Mouse (Mus musculus) splenic B cell, adult 2 months (primary cell): Measurements from ENCODE around the gene Tmem243.

ENCODE experiments used
- DNase-seq: peaks from one replicate; pipeline ENCODE4 v3.0.0-alpha.2; 2011; ENCODE audit warnings: low read depth, low spot score
- H3K27me3 ChIP-seq: 2 replicates; pipeline ENCODE4 v1.6.1; 2012; ENCODE audit warnings: mild to moderate bottlenecking, low read length, moderate library complexity, mixed read lengths; ENCODE audit not compliant: control insufficient read depth, poor library complexity, insufficient read depth, severe bottlenecking
- H3K36me3 ChIP-seq: 2 replicates; pipeline ENCODE4 v1.6.1; 2012; ENCODE audit warnings: mild to moderate bottlenecking, low read length, moderate library complexity, mixed read lengths; ENCODE audit not compliant: control insufficient read depth, poor library complexity, insufficient read depth, severe bottlenecking

Gene Tmem243

GRCm38 (mm10) chr5:9092716-9093115 lies 7.8 kb upstream of the Tmem243 start:
- DNase-seq, result no peak
- Histone ChIP-seq H3K36me3 (no peaks in the 10 kb centered on the region), H3K27me3 (no peaks in the 10 kb centered on the region)

GRCm38 (mm10) chr5:9093490-9093889 lies 7.0 kb upstream of the Tmem243 start:
- Histone ChIP-seq H3K27me3 (no peaks in the 10 kb centered on the region), H3K36me3 (no peaks in the 10 kb centered on the region)
- DNase-seq, result no peak

- H3K27me3 ChIP-seq, result no peaks in the 10 kb centered on the region
- H3K36me3 ChIP-seq, result peaks cover 2% of the 10 kb centered on the region
- DNase-seq, result peak; percentile 66
Observed at GRCm38 (mm10) chr5:9100849-9101801, 657 bp downstream of the Tmem243 start.

DNA sequence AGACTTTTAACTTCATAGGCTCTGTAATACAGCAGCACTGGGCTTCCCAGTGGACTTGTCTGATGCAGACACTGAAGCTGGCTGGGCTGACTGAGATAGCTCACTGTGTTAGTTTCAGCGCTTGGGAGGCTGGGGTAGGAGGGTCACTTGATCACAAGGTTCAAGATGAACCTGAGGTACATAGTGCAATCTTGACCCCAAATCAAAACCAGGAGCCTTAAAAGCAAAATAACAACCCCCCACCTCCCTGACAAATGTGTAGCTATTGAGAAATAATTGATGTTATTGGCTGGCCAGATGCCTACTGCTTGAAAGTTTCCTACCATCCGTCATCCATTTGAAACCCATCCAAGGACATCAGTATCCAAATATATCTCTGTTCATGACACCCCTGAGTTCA lies 2.2 kb downstream of the Tmem243 start:
- H3K36me3 ChIP-seq, result peaks cover 2% of the 10 kb centered on the region
- no peak for DNase-seq
- no peaks in the 10 kb centered on the region for H3K27me3 ChIP-seq

GRCm38 (mm10) chr5:9103958-9104357 lies 3.5 kb downstream of the Tmem243 start:
- Histone ChIP-seq H3K27me3 (no peaks in the 10 kb centered on the region), H3K36me3 (peaks cover 2% of the 10 kb centered on the region)
- peak; percentile 57 for DNase-seq

GRCm38 (mm10) chr5:9106806-9107205 lies 6.3 kb downstream of the Tmem243 start:
- no peak for DNase-seq
- Histone ChIP-seq H3K27me3 (no peaks in the 10 kb centered on the region), H3K36me3 (peaks cover 2% of the 10 kb centered on the region)

DNA sequence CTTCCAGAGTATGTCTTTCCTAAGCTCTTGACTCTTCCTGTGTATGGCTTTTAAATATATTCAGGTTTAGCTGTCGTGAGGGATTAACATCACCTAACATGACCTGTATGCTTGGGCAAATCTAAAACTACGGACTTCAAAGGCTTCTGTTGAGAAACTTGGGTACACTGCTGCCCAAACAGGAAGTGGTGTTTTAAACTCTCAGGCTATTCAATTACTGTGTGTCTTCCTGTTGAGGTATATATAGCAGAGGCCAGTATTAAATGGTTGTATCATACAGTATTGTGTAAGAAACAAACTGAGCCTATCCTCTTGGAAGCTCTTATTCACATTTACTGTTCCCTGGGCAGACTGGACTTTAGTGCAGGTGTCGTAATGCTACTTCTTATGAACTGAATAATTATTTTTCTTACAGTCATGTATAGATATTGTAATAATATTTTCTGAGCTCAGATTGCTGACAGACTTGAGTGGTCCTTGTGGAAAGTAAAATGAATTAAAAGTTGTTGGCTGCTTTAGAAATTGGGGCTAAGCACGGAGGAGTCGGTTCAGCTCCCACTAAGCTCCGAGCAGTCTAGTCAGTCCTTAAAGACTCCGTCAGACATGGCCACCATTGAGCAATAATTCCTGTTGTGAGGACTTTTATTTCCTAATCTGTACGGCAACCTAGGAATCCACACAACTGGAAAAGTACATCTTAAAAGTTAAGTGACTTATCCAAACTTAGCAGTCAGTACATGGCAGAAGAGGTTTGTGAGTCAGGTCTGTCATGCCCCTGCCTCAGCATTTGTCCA lies 7.0 kb downstream of the Tmem243 start:
- DNase-seq, result peak; percentile 49
- no peaks in the 10 kb centered on the region for H3K27me3 ChIP-seq
- peaks cover 2% of the 10 kb centered on the region for H3K36me3 ChIP-seq

DNA sequence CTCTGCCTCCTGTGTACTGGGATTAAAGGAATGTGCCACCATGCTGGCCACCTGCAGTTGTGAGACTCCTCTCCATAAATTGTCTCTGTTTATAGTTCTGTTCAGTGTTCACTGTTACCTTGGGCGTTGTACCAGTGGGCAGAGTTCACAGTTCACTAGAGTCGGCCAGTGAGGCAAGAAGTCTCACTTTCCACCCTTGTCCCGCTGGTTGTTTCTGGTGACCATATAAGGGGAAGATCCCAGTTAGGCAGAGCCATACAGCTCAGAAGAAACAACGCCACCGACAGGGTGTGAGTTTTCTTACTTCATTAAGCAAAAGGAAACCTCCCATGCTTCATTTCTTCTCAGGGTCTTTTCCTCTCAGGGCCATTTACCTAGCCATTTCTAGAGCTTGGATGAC lies 8.0 kb downstream of the Tmem243 start:
- DNase-seq, result peak; percentile 68
- H3K27me3 ChIP-seq, result no peaks in the 10 kb centered on the region
- peaks cover 4% of the 10 kb centered on the region for H3K36me3 ChIP-seq

- H3K36me3 ChIP-seq, result peaks cover 4% of the 10 kb centered on the region
- H3K27me3 ChIP-seq, result no peaks in the 10 kb centered on the region
- peak; percentile 66 for DNase-seq
Observed at GRCm38 (mm10) chr5:9109582-9109981, 9.1 kb downstream of the Tmem243 start.

- H3K36me3 ChIP-seq, result peaks cover 11% of the 10 kb centered on the region; the same call in 1 of the 2 replicates
- DNase-seq, result no peak
- no peaks in the 10 kb centered on the region for H3K27me3 ChIP-seq
Observed at GRCm38 (mm10) chr5:9111285-9111684, 10.8 kb downstream of the Tmem243 start.

- no peaks in the 10 kb centered on the region for H3K27me3 ChIP-seq
- H3K36me3 ChIP-seq, result peaks cover 13% of the 10 kb centered on the region; the same call in 1 of the 2 replicates
- peak; percentile 90 for DNase-seq
Observed at GRCm38 (mm10) chr5:9111759-9112158, 11.3 kb downstream of the Tmem243 start.

GRCm38 (mm10) chr5:9114162-9114561 lies 13.7 kb downstream of the Tmem243 start:
- no peak for DNase-seq

DNA sequence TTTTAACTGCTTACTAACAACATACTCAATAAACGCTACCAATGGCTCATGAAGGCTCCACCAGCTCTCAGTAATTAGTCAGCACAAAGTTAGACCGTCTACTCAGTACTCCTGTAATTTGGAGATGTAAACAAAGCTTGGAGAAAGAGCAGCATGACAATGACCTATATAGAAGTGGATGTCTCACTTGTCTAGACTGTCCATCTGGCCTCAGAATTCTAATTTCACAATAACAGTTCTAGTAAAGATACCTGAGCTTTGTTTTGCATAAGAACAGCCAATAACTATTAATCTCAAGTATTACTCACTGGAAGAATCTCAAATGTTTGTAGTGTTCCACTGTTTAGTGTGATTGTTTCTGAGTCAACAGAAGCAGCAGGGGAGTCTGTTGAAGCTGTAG lies 23.7 kb downstream of the Tmem243 start:
- no peak for DNase-seq
- no peaks in the 10 kb centered on the region for H3K27me3 ChIP-seq
- peaks cover 16% of the 10 kb centered on the region for H3K36me3 ChIP-seq

More at GRCm38 (mm10) chr5:9114162-9114561, 13.7 kb downstream of the Tmem243 start:
- Histone ChIP-seq H3K27me3 (no peaks in the 10 kb centered on the region), H3K36me3 (peaks cover 16% of the 10 kb centered on the region; the same call in 1 of the 2 replicates)

GRCm38 (mm10) chr5:9128566-9128965 lies 28.1 kb downstream of the Tmem243 start:
- no peak for DNase-seq
- Histone ChIP-seq H3K27me3 (no peaks in the 10 kb centered on the region), H3K36me3 (peaks cover 14% of the 10 kb centered on the region)

- Histone ChIP-seq H3K27me3 (no peaks in the 10 kb centered on the region), H3K36me3 (peaks cover 11% of the 10 kb centered on the region)
- DNase-seq, result no peak
Observed at GRCm38 (mm10) chr5:9131786-9132185, 31.3 kb downstream of the Tmem243 start.
